Comparison of ENCODE assay signal across 8 mouse cellular contexts in genomic region chr3:131364632-131365446, GRCm38 (mm10).
A peak's percentile ranks its signal among the peaks of the same experiment; 100 is the strongest.
DNase-seq lines count a peak whose midpoint lies in the region.

No protein-coding gene starts in this region.

- peak; percentile 86 for DNase-seq in 3T3-L1 (ENCODE audit: low read depth, low spot score)
- peak; percentile 51 for DNase-seq in adrenal gland, postnatal 14 days
- DNase-seq in heart, postnatal 10 days = peak; percentile 36 to 47
- DNase-seq in kidney, postnatal 4 days = peak; percentile 66 to 81
- peak; percentile 27 for DNase-seq in skeletal muscle tissue, adult 2 months (ENCODE audit: low read depth, low spot score)
- DNase-seq in cerebellum, postnatal 4 days (ENCODE audit: low spot score in 2 of 2) = no peak
- DNase-seq in thymus, postnatal 36 days = no peak
- no peak for DNase-seq in retina, embryonic 14.5 days (ENCODE audit: low spot score)

- intact Hi-C loops in heart, postnatal 10 days (cut with DNase I) = no loop called here

Comparison
In these comparisons a context has a peak if more than half of its experiments do, and no peak if none do; other contexts are left out.
1. DNase-seq: peak in 3T3-L1 (single experiment), adrenal gland, postnatal 14 days (single experiment), heart, postnatal 10 days (2 of 2), kidney, postnatal 4 days (2 of 2) and skeletal muscle tissue, adult 2 months (single experiment); none in cerebellum, postnatal 4 days (0 of 2), thymus, postnatal 36 days (0 of 2) and retina, embryonic 14.5 days (single experiment).